Mouse (Mus musculus): ENCODE measurements around the gene Slco1a5.
"Not testable (repeated sequence)": the region's sequence is repeated elsewhere in the genome, so short reads cannot be mapped to it uniquely, and the experiment has no call there.

The Slco1a5 gene

DNA sequence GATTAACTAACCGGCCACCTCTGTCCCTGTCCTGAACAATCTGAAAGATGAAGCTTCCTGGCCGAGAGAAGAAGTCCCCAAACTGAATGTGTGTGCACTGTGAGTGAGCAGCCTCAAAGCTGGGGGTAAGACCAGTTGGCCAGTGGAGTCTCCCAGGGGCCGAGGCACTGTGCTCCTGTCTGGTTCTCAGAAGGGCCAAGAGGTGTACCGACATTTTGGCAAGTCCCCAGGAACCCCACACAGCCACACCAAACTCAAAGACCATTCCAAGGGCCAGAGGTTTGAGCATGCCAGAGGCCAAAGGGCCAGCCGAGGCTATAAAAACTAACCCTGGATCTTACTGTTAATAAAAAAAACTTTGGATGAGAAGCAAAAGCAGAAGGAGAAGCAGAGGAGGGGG lies 8.5 kb downstream of the Slco1a5 start:
- in situ Hi-C loops (cut with MboI; ENCODE audit: low pct_unique_long_range_greater_than_20kb in 1 of 2, low sequenced_read_pairs in 2 of 2, unreplicated experiment in 1 of 2): no loop called here

DNA sequence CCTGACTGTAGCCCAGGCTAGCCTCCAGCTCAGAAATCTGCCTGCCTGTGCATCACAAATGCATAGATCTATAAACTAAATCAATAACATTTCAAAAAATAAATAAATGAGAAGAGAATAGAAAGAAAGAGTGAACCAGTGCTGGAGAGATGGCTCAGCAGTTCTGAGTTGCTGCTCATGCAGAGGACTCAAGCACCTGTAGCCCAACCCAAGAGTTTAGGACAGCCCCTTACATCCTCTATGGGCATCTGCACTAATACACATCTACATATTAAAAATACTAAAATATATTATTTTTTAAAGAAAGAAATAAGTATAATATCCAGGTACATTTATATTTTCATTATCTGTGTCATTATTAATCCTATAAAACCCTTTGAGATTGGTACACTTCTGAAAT lies 17.7 kb downstream of the Slco1a5 start:
- in situ Hi-C loops (cut with MboI; ENCODE audit: low pct_unique_long_range_greater_than_20kb in 1 of 2, low sequenced_read_pairs in 2 of 2, unreplicated experiment in 1 of 2): no loop called here

DNA sequence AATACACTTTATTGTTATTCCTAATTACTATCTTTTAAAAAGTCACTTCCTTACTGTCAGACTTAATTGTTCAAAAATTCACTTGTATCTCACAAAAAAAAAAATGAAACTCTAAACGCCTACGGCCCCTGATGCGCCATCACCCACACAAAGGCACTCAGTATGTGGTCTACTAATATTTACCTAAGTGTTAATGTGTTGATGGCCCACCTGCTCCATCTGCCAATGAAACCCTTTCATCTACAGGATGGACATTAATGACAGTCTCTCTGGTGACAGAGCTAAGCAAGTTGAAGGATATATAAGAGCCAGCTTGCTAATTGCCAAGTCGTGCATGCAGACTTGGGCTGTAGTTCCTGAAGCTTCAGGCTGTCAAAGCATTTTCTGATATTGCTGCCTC lies 24.7 kb downstream of the Slco1a5 start, which contains the start of gene Iapp:
Gene Iapp (plus strand): TSS at position 326 of the 400 bp plus-strand sequence.
- in situ Hi-C loops (cut with MboI; ENCODE audit: low pct_unique_long_range_greater_than_20kb in 1 of 2, low sequenced_read_pairs in 2 of 2, unreplicated experiment in 1 of 2): no loop called here

DNA sequence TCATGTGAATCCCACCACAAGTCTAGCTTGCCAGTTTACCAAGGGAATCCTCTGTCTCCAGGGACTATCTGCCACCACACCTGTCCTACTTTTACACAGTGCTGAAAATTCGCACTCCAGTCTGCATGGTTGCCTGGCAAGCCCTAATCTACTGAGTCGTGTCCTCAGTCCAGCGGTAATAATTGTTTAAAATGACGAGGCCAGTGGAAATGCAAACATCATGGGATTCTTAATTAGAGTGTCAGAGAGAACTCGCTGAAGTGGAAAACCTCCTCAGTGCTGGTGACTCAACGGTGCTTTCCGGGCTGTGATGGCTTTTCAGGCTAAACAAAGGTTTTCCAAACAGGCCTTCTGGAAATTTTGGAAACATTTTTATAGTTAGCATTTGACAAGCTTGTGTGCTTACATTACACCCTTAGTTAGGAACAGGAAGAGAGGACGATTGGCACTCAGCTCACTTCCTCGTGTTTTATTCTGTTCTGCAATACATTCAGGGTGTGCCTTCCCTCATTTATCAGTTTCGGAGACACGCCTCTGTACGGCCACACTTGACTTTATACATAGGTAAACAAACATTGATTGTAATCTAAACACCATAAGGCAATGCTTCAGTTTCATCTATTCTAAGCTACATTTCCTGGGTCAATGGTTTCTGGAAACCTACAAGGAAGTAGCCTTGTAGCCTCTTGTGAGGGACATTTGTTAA lies 33.2 kb downstream of the Slco1a5 start:
- in situ Hi-C loops (cut with MboI; ENCODE audit: low pct_unique_long_range_greater_than_20kb in 1 of 2, low sequenced_read_pairs in 2 of 2, unreplicated experiment in 1 of 2): no loop called here

DNA sequence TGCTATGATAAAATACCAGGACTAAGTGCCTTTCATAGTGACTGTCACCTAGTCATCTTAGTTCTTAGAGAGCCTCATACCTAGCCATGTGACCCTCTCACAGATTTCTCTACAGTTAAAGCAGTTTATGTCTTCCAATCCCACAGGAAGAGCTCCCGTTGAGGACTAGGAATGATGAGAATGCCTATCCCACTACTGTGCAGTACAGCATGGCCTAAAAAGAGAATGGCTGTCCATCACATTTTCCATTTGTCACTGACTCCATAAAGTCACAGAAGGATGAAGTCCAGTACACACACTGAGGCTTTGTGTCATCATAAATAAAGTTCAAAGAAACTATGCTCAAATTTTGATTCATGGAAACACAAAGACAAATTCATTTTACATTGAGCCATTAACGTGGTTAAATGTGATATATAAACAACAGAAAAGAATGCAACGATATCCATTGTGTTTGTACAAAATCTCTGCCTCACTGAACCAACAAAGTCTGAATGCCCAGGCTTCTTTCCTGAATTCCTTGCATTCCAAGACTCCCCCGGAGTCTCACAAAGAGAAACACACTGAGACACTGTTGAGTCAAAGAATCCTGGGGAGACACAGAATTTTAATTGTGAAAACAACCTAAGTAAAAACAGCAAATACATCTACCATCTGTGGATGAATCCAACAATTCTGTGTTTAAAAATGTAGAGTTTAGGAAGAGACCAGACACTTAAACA lies 46.9 kb downstream of the Slco1a5 start:
- in situ Hi-C loops (cut with MboI; ENCODE audit: low pct_unique_long_range_greater_than_20kb in 1 of 2, low sequenced_read_pairs in 2 of 2, unreplicated experiment in 1 of 2): no loop called here

DNA sequence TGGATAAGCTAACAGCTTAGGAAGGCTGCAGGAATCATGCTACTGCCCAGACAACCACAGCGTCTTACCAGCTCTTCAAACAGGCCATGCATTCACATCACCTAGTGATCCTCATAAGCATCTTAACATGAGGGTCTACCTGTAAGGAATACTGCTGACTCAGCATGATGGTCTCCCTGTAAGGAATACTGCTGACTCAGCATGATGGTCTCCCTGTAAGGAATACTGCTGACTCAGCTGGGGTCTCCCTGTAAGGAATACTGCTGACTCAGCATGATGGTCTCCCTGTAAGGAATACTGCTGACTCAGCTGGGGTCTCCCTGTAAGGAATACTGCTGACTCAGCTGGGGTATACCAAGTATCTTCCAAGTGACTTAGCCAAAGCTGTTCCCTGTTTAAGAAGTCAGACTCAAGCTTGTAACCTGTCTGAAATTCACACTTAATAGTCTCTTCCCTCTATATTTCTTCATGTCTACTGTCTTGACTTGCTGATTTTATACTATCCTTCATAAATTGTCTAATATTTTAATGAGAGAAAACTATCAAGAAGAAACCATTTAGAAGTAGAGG lies 72.0 kb downstream of the Slco1a5 start:
- in situ Hi-C loops (cut with MboI; ENCODE audit: low pct_unique_long_range_greater_than_20kb in 1 of 2, low sequenced_read_pairs in 2 of 2, unreplicated experiment in 1 of 2): not testable (repeated sequence)

DNA sequence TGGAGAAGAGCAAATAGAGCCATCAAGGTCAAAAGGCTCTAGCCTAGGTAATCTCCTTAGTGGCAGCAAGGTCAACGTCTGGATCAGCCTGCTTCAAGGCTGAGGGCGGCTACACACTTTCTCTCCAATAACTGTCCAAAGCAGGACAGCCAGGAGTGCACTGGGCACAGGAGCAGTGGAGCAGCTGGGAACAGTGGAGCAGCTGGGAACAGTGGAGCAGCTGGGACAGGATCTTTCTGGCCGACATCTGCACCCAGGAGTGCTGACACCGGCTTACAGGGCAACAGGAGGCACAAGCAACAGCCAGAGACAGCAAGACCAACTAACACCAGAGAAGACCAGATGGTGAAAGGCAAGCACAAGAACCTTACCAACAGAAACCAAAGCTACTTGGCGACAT lies 77.7 kb downstream of the Slco1a5 start:
- in situ Hi-C loops (cut with MboI; ENCODE audit: low pct_unique_long_range_greater_than_20kb in 1 of 2, low sequenced_read_pairs in 2 of 2, unreplicated experiment in 1 of 2): no loop called here

DNA sequence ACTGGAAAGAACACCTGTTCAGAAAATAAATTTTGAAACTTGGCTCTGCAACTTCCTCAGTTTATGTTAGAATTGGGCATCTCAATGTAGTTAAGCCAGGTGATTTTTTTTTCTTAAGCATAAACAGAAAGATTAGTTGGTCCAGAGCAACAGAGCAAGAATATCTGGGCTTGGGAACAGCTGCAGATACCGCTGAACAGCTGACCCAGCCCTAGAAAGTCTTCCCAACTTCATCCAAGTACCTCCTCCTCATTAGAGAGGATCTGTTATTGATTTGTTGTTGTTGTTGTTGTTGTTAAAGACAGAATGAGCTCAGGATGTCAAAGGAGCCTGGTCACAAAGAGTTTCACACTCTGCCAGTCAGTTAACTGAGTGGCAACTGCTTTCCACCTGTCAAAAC lies 83.3 kb downstream of the Slco1a5 start:
- in situ Hi-C loops (cut with MboI; ENCODE audit: low pct_unique_long_range_greater_than_20kb in 1 of 2, low sequenced_read_pairs in 2 of 2, unreplicated experiment in 1 of 2): no loop called here

DNA sequence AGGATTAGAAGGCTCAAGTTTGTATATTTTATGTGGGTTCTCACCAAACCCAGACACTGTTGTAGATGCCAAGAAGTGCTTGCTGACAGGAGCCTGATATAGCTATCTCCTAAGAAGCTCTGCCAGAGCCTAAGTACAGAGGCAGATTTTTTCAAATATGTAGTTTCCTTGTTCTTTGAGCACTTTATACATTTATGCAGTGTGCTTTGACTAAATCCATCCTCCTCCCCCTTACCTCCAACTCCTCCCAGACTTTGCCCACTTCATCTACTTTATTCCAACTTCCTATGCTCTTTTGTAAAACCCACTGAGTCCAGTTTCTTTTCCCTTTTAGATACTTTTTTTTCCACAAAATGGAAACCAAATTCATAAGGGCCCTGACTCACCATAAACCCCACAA lies 102.6 kb downstream of the Slco1a5 start:
- in situ Hi-C loops (cut with MboI; ENCODE audit: low pct_unique_long_range_greater_than_20kb in 1 of 2, low sequenced_read_pairs in 2 of 2, unreplicated experiment in 1 of 2): no loop called here

DNA sequence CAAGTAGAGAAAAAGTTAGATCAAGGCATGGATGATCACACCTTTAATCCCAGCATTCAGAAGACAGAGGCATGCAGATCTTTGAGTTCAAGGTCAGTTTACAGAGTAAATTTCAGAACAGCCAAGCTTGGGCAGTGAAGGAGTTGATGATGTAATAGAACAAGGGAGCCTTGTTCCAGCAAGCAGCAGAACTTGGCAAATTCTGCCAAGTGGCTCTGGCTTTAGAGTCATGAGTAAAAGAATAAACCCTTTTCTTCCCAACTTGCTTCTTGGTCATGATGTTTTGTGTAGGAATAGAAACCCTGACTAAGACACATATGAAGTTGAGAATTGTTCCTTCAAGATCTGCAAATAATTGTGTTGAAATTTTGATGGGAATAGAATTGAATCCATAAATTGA lies 111.0 kb downstream of the Slco1a5 start:
- in situ Hi-C loops (cut with MboI; ENCODE audit: low pct_unique_long_range_greater_than_20kb in 1 of 2, low sequenced_read_pairs in 2 of 2, unreplicated experiment in 1 of 2): no loop called here

DNA sequence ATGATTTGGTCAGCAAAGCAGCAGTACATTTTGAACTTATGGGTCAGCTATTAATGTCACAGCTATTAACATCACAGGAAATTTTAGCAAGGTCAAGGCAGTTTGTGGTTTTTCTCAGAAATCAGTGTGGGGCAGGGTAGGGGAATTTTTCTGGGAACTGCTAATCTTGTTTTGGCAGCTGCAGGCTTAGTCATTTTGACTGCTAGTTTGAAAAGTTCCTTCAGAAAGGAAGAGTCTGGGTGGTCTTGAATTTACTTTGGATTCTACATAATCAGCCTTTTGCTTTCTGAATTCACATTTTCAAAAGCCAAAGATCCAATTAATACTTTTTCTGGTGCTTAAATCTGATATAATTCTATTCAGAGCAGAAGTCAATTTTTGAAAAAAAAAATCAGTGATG lies 113.0 kb downstream of the Slco1a5 start:
- in situ Hi-C loops (cut with MboI; ENCODE audit: low pct_unique_long_range_greater_than_20kb in 1 of 2, low sequenced_read_pairs in 2 of 2, unreplicated experiment in 1 of 2): no loop called here

DNA sequence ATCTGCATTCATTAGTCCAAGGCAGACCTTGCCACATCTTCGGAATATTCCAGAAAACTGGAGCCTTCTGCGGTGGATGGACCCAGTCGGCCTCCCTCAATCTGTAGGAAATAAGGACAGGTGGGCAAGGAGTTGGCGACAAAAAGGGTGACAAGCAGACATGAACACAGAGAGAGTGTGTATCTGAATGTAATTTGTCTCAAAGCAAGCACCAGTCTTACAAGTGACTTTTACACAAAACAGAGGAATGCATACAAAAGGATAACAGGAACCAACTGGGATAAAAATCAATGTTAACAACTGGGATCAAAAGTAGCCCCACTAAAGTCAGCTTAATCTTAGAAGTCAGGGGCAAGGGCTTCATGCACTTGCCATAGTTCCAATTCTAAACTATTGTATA lies 114.4 kb downstream of the Slco1a5 start, which contains the start of gene Slco1a6:
Gene Slco1a6 (minus strand): TSS at position 101 of the 400 bp plus-strand sequence.
- in situ Hi-C loops (cut with MboI; ENCODE audit: low pct_unique_long_range_greater_than_20kb in 1 of 2, low sequenced_read_pairs in 2 of 2, unreplicated experiment in 1 of 2): no loop called here

DNA sequence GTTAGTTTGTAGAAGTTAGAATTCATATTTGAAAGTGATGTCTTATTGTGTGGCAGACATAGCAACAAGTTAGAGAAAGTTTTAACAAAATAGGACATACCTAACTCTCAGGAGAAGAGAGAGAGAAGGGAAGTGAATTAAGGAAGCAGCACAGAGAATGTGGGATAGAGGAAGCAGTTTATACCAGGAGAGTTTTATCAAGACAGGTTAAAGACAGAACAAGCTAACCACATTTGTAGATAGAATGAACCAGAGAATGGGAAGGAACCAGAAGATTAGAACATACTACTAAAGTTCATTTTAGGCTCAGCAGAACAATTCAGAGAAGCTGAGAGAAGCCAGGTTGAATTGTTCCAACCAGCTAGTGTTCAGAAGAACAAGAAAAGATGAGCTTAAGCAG lies 122.3 kb downstream of the Slco1a5 start:
- in situ Hi-C loops (cut with MboI; ENCODE audit: low pct_unique_long_range_greater_than_20kb in 1 of 2, low sequenced_read_pairs in 2 of 2, unreplicated experiment in 1 of 2): no loop called here

DNA sequence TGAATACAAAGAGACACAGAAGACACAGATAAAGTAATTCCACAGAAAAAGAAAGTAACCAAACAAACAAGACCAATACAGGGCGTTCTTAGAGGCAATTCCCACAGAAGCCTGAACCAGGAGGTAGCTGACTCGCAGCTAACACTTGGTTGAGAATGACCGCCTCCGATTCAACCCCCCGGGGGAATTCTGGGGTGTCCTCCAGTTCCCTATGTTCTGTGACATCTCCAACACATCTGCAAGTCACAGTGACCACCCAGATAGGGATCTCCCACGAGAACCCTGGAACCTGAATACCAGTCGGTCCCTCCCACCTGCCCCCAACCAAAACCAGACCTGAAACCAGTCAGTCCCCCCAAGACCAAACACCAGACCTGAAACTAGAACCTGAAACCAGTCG lies 128.5 kb downstream of the Slco1a5 start:
- in situ Hi-C loops (cut with MboI; ENCODE audit: low pct_unique_long_range_greater_than_20kb in 1 of 2, low sequenced_read_pairs in 2 of 2, unreplicated experiment in 1 of 2): no loop called here

DNA sequence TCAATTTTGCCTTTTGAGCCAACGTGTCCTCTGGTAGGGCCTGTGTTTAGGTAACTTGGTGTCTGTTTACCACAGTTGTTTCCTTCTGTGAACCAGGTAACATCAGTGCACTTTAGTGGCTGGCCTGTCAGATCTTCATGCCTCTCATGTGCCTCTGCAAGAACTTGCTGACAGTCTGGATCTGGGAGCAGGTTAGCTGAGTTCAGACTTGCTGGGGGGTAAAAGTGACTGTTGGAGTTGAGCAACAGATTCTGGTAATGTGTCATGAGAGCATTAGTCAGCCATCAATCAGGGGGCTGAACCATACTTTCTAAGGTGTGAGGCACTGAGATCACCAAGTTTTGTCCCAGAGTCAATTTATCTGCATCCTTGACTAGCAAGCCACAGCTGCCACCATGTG lies 130.8 kb downstream of the Slco1a5 start:
- in situ Hi-C loops (cut with MboI; ENCODE audit: low pct_unique_long_range_greater_than_20kb in 1 of 2, low sequenced_read_pairs in 2 of 2, unreplicated experiment in 1 of 2): no loop called here

DNA sequence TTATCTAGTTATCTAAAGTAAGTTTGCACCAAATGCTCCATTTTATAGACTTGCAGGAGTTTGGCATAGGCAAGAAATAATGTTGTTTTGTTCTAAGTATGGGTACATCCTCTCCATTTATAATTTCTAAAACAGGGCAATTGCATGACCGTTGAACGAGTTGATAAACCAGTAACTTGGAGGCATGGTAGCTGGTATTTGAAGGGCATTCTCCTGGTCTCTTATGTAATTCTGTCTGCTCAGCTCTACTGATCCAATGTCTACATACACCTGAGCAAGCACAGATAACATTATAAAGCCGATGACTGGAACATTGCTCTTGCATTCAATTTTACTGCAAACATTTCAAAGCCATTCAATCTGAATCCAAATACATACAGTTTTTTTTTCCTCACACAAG lies 135.4 kb downstream of the Slco1a5 start:
- in situ Hi-C loops (cut with MboI; ENCODE audit: low pct_unique_long_range_greater_than_20kb in 1 of 2, low sequenced_read_pairs in 2 of 2, unreplicated experiment in 1 of 2): no loop called here

DNA sequence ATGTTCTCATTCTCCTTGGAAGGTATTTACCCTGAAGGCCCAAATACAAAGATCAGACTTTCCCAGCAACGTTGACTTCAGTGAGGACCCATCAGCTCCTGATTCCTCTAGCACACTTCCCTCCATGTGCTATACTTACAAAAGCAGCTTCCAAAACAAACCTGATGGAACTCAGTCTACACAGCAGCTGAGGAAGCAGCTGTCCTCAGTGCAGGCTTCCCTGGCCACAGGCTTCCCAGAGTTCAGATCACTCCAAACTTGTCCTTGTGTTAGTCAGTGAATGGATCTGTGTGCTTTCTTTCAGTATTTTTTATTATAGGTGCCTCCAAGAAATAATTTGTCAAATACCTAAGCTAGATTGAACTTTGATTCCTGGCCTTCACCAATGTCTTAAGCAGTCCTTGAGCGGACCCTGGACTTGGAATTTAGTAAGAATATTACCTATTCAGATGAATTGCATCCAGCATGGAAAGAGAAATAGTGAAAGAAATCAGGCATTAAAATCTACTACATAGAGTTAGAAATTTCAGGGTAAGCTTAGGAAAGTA lies 136.8 kb downstream of the Slco1a5 start:
- in situ Hi-C loops (cut with MboI; ENCODE audit: low pct_unique_long_range_greater_than_20kb in 1 of 2, low sequenced_read_pairs in 2 of 2, unreplicated experiment in 1 of 2): no loop called here
